ENCODE assay signal across 25 mouse cellular contexts in the genomic region with DNA sequence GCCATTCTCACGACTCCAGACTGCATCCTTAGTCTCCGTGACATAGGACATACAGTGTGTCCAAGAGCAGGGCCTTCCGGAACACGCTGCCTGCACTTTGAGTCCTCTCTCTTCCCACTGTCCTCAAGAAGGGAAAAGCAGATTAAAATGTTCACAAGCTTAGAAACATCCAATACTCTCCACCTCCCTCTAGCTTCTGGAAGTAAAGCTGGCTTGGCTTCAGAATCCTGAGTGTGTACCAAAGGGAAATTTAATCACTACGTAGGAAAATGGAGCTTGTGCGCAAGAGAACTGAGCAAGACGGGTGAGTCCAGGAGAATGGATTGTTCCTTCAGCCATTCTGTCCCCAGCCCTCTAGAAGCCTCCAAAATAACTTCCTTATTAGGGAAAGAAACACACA. TPM values are rescaled to one million over a fixed set of nuclear protein-coding genes. Genes with fewer than 3 reads are reported as not detected.
"Had no signal": no experiment of that assay in that cellular context is flagged by ENCODE, and none has a peak within 500 bp of the region (broad histone marks: within the 10 kb centered on the region; RNA-seq: fewer than 3 reads in every experiment).

No protein-coding gene starts in this region.

- H3K36me3 ChIP-seq: limb, embryonic 10.5 days; limb, embryonic 13.5 days; liver, embryonic 12.5 days; liver, embryonic 15.5 days; lung, embryonic 15.5 days; midbrain, embryonic 10.5 days; neural tube, embryonic 12.5 days; stomach, embryonic 15.5 days had no signal

- H3K9ac ChIP-seq: limb, embryonic 13.5 days; liver, embryonic 12.5 days; liver, embryonic 15.5 days; lung, embryonic 15.5 days; neural tube, embryonic 12.5 days; stomach, embryonic 15.5 days had no signal

- H3K9me3 ChIP-seq: limb, embryonic 10.5 days; limb, embryonic 13.5 days; liver, embryonic 12.5 days; liver, embryonic 15.5 days; lung, embryonic 15.5 days; midbrain, embryonic 10.5 days; stomach, embryonic 15.5 days had no signal

- H3K4me2 ChIP-seq: limb, embryonic 13.5 days; liver, embryonic 12.5 days; liver, embryonic 15.5 days; lung, embryonic 15.5 days; neural tube, embryonic 12.5 days; stomach, embryonic 15.5 days had no signal

- H3K4me3 ChIP-seq: layer of hippocampus, adult 2 months; limb, embryonic 10.5 days; limb, embryonic 13.5 days; liver, embryonic 12.5 days; liver, embryonic 15.5 days; lung, embryonic 15.5 days; megakaryocyte, embryonic 14.5 days; midbrain, embryonic 10.5 days; neural tube, embryonic 12.5 days; stomach, embryonic 15.5 days had no signal

- H3K27ac ChIP-seq: kidney, postnatal 0 days; layer of hippocampus, adult 2 months; limb, embryonic 10.5 days; limb, embryonic 13.5 days; liver, embryonic 12.5 days; liver, embryonic 15.5 days; lung, embryonic 15.5 days; neural tube, embryonic 12.5 days; stomach, embryonic 15.5 days had no signal

- DNase-seq: kidney, adult 2 months; kidney, postnatal 25 days; layer of hippocampus, adult 9-11 months; liver; lung, adult 18-20 months; lung, postnatal 10 days; lung, postnatal 36 days; right cerebral cortex, postnatal 25 days; spleen, adult 18-20 months; thymus, adult 18-20 months; thymus, postnatal 14 days; thymus, postnatal 4 days had no signal

- ATAC-seq: liver, embryonic 12.5 days; midbrain, embryonic 16.5 days had no signal

- H3K4me1 ChIP-seq: liver, embryonic 12.5 days; liver, embryonic 15.5 days; neural tube, embryonic 12.5 days had no signal

RNA-seq across cellular contexts. Expression of a gene that starts 9.4 kb away (rescaled TPM):
- polyA plus RNA-seq: large intestine, adult 2 months; liver, embryonic 15.5 days had no signal
